Mouse (Mus musculus): ENCODE measurements around the gene Dhx37. TPM values are rescaled to one million over a fixed set of nuclear protein-coding genes. Genes with fewer than 3 reads are reported as not detected.
A peak's percentile ranks its signal among the peaks of the same experiment; 100 is the strongest.

Gene Dhx37
- total and polyA plus RNA-seq, 3 experiments: 11.1 to 15.7 (median 12.4) TPM

GRCm38 (mm10) chr5:125411972-125412530, 21.9 kb downstream of the Dhx37 start:
- Histone ChIP-seq H3K36me3 (ENCODE audit: control insufficient read depth, insufficient read depth, low read length) (no peaks in the 10 kb centered on the region), H3K4me1 (ENCODE audit: control insufficient read depth, insufficient read depth, low read length) (peaks cover 1% of the 10 kb centered on the region), H3K27ac (no peak overlapping the region), H3K79me2 (replicated peaks; ENCODE audit: control insufficient read depth, insufficient read depth, low read length) (no peaks in the 10 kb centered on the region), H3K9ac (ENCODE audit: low read depth, low read length) (no peak overlapping the region), H3K4me3 (no peak overlapping the region), H3K27me3 (ENCODE audit: control insufficient read depth, insufficient read depth, low read length) (no peaks in the 10 kb centered on the region)
- no peak for TF ChIP-seq POLR2A (IDR thresholded peaks at IDR 0.05; ENCODE audit: insufficient read depth, low read depth, low read length)
- TF ChIP-seq EP300 (IDR thresholded peaks at IDR 0.05; ENCODE audit: insufficient read depth, low read depth, low read length): no peak
- TF ChIP-seq CTCF (IDR thresholded peaks at IDR 0.05): peak; percentile 70
- peak; percentile 55 to 71 for DNase-seq
- intact Hi-C loops (cut with DNase I): loop anchor here (5.0 kb wide), 1 partner anchor 50 kb away; no protein-coding TSS in a partner anchor
- 63% methylated on average over 5 of the region's 5 CpGs for WGBS

GRCm38 (mm10) chr5:125409348-125410090, 24.4 kb downstream of the Dhx37 start:
- WGBS: 34% methylated on average over 20 of the region's 20 CpGs

GRCm38 (mm10) chr5:125408842-125409241, 25.1 kb downstream of the Dhx37 start:
- Histone ChIP-seq H3K4me3 (peak overlapping the region; percentile 10; the same call in 1 of the 2 replicates), H3K4me1 (ENCODE audit: control insufficient read depth, insufficient read depth, low read length) (peaks cover 3% of the 10 kb centered on the region), H3K27me3 (ENCODE audit: control insufficient read depth, insufficient read depth, low read length) (no peaks in the 10 kb centered on the region), H3K27ac (peak overlapping the region; percentile 72), H3K9ac (ENCODE audit: low read depth, low read length) (no peak overlapping the region), H3K79me2 (replicated peaks; ENCODE audit: control insufficient read depth, insufficient read depth, low read length) (no peaks in the 10 kb centered on the region), H3K36me3 (ENCODE audit: control insufficient read depth, insufficient read depth, low read length) (no peaks in the 10 kb centered on the region)
- WGBS: 9% methylated on average over 13 of the region's 13 CpGs
- TF ChIP-seq EP300 (IDR thresholded peaks at IDR 0.05; ENCODE audit: insufficient read depth, low read depth, low read length) (peak; percentile 67; the same call in 1 of the 2 replicates), CTCF (IDR thresholded peaks at IDR 0.05) (no peak)
- intact Hi-C loops (cut with DNase I): no loop called here
- DNase-seq: peak; percentile 81 to 85

More at GRCm38 (mm10) chr5:125409348-125410090, 24.4 kb downstream of the Dhx37 start:
- Histone ChIP-seq H3K4me1 (ENCODE audit: control insufficient read depth, insufficient read depth, low read length) (peaks cover 3% of the 10 kb centered on the region), H3K36me3 (ENCODE audit: control insufficient read depth, insufficient read depth, low read length) (no peaks in the 10 kb centered on the region), H3K27ac (peak overlapping the region; percentile 72), H3K79me2 (replicated peaks; ENCODE audit: control insufficient read depth, insufficient read depth, low read length) (no peaks in the 10 kb centered on the region), H3K4me3 (peak overlapping the region; percentile 10; the same call in 1 of the 2 replicates), H3K27me3 (ENCODE audit: control insufficient read depth, insufficient read depth, low read length) (no peaks in the 10 kb centered on the region), H3K9ac (ENCODE audit: low read depth, low read length) (no peak overlapping the region)
- intact Hi-C loops (cut with DNase I): loop anchor here (5.0 kb wide), 1 partner anchor 53 kb away; no protein-coding TSS in a partner anchor
- TF ChIP-seq CTCF (IDR thresholded peaks at IDR 0.05) (no peak), EP300 (IDR thresholded peaks at IDR 0.05; ENCODE audit: insufficient read depth, low read depth, low read length) (no peak), POLR2A (IDR thresholded peaks at IDR 0.05; ENCODE audit: insufficient read depth, low read depth, low read length) (no peak)
- no peak for DNase-seq

- Histone ChIP-seq H3K4me3 (no peak overlapping the region), H3K9ac (ENCODE audit: low read depth, low read length) (no peak overlapping the region), H3K79me2 (replicated peaks; ENCODE audit: control insufficient read depth, insufficient read depth, low read length) (no peaks in the 10 kb centered on the region), H3K36me3 (ENCODE audit: control insufficient read depth, insufficient read depth, low read length) (no peaks in the 10 kb centered on the region), H3K4me1 (ENCODE audit: control insufficient read depth, insufficient read depth, low read length) (peaks cover 3% of the 10 kb centered on the region), H3K27ac (no peak overlapping the region), H3K27me3 (ENCODE audit: control insufficient read depth, insufficient read depth, low read length) (no peaks in the 10 kb centered on the region)
- 78% methylated on average over 14 of the region's 14 CpGs for WGBS
- TF ChIP-seq POLR2A (IDR thresholded peaks at IDR 0.05; ENCODE audit: insufficient read depth, low read depth, low read length) (no peak), EP300 (IDR thresholded peaks at IDR 0.05; ENCODE audit: insufficient read depth, low read depth, low read length) (no peak), CTCF (IDR thresholded peaks at IDR 0.05) (no peak)
- intact Hi-C loops (cut with DNase I): no loop called here
- DNase-seq: no peak
These were observed 25.9 kb downstream of the Dhx37 start for GRCm38 (mm10) chr5:125407910-125408575.

- no peaks in the 10 kb centered on the region for H3K36me3 ChIP-seq (ENCODE audit: control insufficient read depth, insufficient read depth, low read length)
- intact Hi-C loops (cut with DNase I): no loop called here
- 64% methylated on average over 13 of the region's 13 CpGs for WGBS
- H3K79me2 ChIP-seq (replicated peaks; ENCODE audit: control insufficient read depth, insufficient read depth, low read length): no peaks in the 10 kb centered on the region
- TF ChIP-seq CTCF (IDR thresholded peaks at IDR 0.05) (no peak), POLR2A (IDR thresholded peaks at IDR 0.05; ENCODE audit: insufficient read depth, low read depth, low read length) (no peak), EP300 (IDR thresholded peaks at IDR 0.05; ENCODE audit: insufficient read depth, low read depth, low read length) (no peak)
- no peaks in the 10 kb centered on the region for H3K27me3 ChIP-seq (ENCODE audit: control insufficient read depth, insufficient read depth, low read length)
- peaks cover 3% of the 10 kb centered on the region for H3K4me1 ChIP-seq (ENCODE audit: control insufficient read depth, insufficient read depth, low read length)
- H3K9ac ChIP-seq (ENCODE audit: low read depth, low read length): no peak overlapping the region
- no peak for DNase-seq
- peak overlapping the region; percentile 69 for H3K4me3 ChIP-seq
- H3K27ac ChIP-seq: peak overlapping the region; percentile 95
These were observed 26.7 kb downstream of the Dhx37 start for GRCm38 (mm10) chr5:125407020-125407830.
